Mouse (Mus musculus): Measurements from ENCODE around the gene Qpctl.

GRCm38 (mm10) chr7:19109565-19109964, 39.5 kb downstream of the Qpctl start:
- TF ChIP-seq POLR2A (IDR thresholded peaks at IDR 0.05; ENCODE audit: extremely low read depth, insufficient read depth, low read length) (no peak), CTCF (IDR thresholded peaks at IDR 0.05; ENCODE audit: low read depth, low read length) (no peak)
